Mouse (Mus musculus) spleen, postnatal 4 days (tissue): ENCODE measurements around the gene Creb3l2.

ENCODE experiments used
- DNase-seq, 2 experiments: peaks; one replicate each; pipeline ENCODE4 v3.0.0; 2022; ENCODE audit warnings: low spot score in 2 of 2

Creb3l2 gene

GRCm38 (mm10) chr6:37325906-37326602 lies 115.9 kb downstream of the Creb3l2 start:
- DNase-seq, result no peak

DNA sequence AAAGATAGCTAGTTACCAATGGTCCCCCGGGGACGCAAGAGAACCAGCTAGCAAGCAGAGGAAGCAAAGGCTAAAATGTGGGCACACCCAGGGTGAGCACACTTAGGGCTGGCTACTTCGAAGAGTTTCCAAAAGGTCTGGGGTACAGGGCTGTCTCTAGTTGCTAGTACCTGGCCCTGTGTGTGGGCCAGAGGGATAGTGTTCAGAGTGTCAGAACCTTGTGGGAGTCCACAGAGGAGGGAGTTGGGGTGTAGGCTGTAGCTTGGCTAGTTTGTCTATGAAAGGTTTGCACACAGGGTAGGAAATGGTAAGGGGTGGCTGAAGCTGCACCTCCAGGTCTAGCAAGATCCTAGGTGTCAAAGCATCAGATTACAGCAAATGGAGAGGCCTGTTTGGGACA lies 116.9 kb downstream of the Creb3l2 start:
- DNase-seq, result no peak

- DNase-seq, result no peak
Observed at GRCm38 (mm10) chr6:37322641-37323040, 119.3 kb downstream of the Creb3l2 start.

- no peak for DNase-seq
Observed at GRCm38 (mm10) chr6:37322088-37322487, 119.9 kb downstream of the Creb3l2 start.

GRCm38 (mm10) chr6:37317904-37318303 lies 124.0 kb downstream of the Creb3l2 start:
- DNase-seq, result no peak

DNA sequence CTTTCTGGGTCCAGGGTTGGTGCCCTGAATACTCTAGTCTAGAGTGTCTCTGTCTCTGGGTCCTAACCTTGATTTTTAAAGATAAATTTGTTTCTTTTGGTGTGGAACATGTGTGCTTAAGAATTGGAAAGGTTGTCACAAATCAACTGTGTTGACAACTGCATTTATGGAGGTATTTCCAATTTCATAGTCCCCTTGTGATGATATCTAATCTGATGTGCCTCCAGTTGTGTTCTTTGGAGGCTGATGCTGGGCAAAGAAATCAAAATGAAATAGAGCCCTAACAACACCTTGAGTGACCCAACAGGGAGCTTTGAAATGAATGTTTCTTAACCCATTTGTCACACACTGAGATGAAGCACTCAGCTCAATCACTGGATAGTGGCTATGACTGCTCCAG lies 126.5 kb downstream of the Creb3l2 start:
- DNase-seq, result no peak

DNA sequence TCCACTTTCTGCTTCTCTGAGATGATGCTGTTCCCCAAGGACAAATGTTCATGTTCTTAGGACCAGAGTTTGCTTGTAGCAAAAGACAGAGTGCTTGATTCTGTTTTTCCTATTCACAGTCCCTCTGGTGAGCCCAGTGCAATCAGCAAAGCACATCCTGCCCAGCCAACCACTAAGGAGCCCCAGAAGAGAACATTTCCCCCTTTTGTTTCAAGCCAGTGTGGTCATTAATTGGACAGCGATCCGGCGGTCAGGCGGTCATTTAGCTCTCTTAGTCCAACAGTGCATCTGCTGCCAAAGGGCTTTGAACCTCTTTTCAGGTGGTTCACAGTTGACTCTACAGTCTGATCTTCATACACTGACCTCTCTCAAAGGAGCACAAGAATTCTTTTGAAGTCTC lies 131.3 kb downstream of the Creb3l2 start:
- DNase-seq, result no peak

DNA sequence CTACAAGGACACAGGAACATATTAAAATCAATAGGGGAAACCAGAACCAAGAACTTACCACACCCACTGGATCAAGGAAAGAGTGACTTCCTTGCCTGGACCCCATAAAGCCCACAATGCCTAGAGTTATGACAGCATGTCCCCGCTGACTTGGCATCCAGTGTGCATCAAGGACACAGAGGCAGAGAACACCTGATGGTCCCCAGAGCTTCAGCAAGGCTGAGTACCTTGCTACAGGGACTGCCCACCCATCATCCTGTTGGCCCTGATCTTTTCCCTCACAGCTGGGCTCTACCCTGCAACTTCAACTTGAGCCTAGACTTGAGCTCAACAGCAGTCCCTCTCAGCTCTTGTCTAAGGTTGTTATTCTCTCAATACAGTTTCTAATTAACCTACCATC lies 135.3 kb downstream of the Creb3l2 start:
- DNase-seq, result no peak

GRCm38 (mm10) chr6:37300492-37300891 lies 141.5 kb downstream of the Creb3l2 start:
- no peak for DNase-seq

- DNase-seq, result no peak
Observed at GRCm38 (mm10) chr6:37299562-37300390, 142.2 kb downstream of the Creb3l2 start, which contains the start of gene Dgki. Gene Dgki, minus strand, starts transcription at chr6:37300184.

GRCm38 (mm10) chr6:37298982-37299381 lies 143.0 kb downstream of the Creb3l2 start:
- DNase-seq, result no peak

DNA sequence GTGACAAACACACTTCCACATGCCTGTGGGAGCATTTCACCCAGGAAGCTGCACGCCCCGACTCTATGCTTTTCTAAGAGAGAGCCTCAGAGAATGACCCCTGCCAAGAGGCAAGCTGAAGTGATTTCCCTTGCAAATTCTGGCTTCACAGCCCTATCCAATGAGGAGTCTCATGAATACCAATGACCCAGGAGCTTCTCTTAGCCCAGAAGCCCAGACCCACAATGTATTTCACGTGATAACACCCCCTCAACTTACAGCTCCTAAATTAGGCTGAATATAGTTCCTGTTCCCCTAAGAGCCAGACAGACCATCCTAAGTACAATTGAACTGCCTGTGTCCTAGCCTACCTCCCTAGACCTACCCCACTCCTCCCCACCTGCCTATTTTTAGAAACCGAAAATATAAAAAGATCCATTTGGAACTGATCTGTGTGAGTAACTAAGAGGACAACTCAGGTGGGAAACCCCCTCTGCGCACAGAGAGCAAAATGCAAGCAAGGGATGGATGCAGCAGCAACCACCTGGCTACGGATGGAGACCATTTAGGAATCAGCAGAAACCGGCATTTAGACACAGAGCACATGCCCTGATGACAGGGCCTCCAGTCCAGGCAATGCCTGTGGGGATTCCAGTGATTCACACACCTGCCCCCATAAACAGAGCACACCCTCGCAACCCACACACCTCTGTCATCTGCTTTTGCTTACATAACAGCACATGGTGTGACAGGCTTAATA lies 144.0 kb downstream of the Creb3l2 start:
- DNase-seq, result no peak

- DNase-seq, result no peak
Observed at GRCm38 (mm10) chr6:37292068-37292467, 149.9 kb downstream of the Creb3l2 start.

DNA sequence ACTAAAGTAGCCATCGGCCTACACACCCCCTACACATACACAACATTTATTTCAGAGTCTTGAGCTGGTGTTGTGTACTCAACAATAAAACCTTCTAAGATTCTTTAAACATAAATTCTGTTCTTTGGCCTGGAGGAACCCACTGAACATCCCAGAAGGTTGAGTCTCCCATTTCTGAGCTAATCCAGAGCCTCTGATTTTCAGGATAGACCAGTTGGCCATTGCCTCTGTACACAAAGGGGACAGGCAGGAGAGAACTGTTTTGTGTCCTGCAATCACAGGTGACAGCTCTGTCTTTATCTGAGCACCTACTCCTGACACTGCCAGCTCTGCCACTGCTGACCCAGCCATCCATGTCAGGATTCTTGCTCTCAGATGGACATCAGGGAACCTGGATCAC lies 150.8 kb downstream of the Creb3l2 start:
- DNase-seq, result no peak

GRCm38 (mm10) chr6:37290691-37291090 lies 151.3 kb downstream of the Creb3l2 start:
- DNase-seq, result no peak

GRCm38 (mm10) chr6:37286134-37286533 lies 155.8 kb downstream of the Creb3l2 start:
- no peak for DNase-seq

DNA sequence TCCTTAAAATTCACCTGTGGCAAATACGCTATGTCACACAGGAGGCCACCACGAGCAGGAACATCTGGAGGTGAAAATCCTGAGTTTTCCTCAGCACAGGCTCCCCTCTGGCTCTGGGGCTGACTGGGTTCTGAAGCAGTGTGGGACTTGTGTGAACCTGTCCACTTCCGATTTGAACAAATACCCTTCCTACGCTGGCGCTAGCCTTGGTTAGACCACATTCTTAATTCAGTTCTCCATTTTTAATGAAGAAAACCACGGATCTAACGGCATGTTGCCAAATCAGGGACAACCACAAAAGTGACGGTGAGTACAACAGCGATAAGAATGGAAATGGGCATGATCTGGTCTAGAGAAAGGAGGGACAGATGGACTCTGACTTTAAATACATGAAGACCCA lies 157.1 kb downstream of the Creb3l2 start:
- DNase-seq, result no peak

GRCm38 (mm10) chr6:37283336-37283735 lies 158.6 kb downstream of the Creb3l2 start:
- DNase-seq, result no peak

- no peak for DNase-seq
Observed at GRCm38 (mm10) chr6:37282659-37283058, 159.3 kb downstream of the Creb3l2 start.
